ENCODE assay signal across 31 mouse cellular contexts in the genomic region with DNA sequence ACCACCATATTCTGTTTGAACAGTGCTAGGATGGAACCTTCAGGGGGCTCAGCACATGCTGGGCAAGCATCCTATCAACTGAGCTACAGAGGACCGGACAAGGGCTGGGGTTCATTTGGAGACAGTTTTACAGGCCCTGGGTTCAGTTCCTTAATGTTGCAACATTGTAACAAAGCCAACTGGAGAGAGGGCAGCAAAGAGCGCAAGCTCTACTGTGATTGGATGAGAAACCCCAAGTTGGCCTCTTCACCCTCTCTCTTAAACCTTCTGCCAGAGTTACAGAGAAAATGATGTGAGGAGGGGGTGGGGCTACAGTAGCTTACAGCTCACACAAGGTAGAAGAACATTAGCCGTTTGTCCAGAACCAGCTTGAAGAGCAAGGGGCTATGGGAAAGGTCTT. TPM values are rescaled to one million over a fixed set of nuclear protein-coding genes. Genes with fewer than 3 reads are reported as not detected.
DNase-seq lines count a peak whose midpoint lies in the region; ATAC-seq and TF ChIP-seq lines count a peak whose summit lies in the region.
"Had no signal": no experiment of that assay in that cellular context is flagged by ENCODE, and none has a peak within 500 bp of the region (broad histone marks: within the 10 kb centered on the region; RNA-seq: fewer than 3 reads in every experiment).

No protein-coding gene starts in this region.

- ATAC-seq in kidney, embryonic 15.5 days (replicated peaks; ENCODE audit: low FRiP score), result no peak
- ATAC-seq in lung, embryonic 16.5 days (ENCODE audit: low read depth), result peak; percentile 59
- peak; percentile 20 for ATAC-seq in granulocyte monocyte progenitor cell, adult 5-6 weeks (replicated peaks; ENCODE audit: poor library complexity, severe bottlenecking)
- ATAC-seq: CD4-positive, CD25-positive, alpha-beta regulatory T cell, adult 4 months; forebrain, embryonic 15.5 days; hindbrain, embryonic 16.5 days had no signal

- H3K9me3 ChIP-seq in kidney, embryonic 15.5 days (replicated peaks), result no peaks in the 10 kb centered on the region
- H3K9me3 ChIP-seq in lung, embryonic 16.5 days (ENCODE audit: control insufficient read depth, low read length), result no peaks in the 10 kb centered on the region
- H3K9me3 ChIP-seq in limb, embryonic 10.5 days (replicated peaks), result no peaks in the 10 kb centered on the region
- H3K9me3 ChIP-seq: embryonic facial prominence, embryonic 10.5 days; embryonic facial prominence, embryonic 13.5 days; forebrain, embryonic 12.5 days; forebrain, embryonic 15.5 days; heart, embryonic 10.5 days; hindbrain, embryonic 10.5 days; hindbrain, embryonic 13.5 days had no signal

- no peaks in the 10 kb centered on the region for H3K4me1 ChIP-seq in kidney, adult 2 months (ENCODE audit: control insufficient read depth, insufficient read depth, low read length)
- H3K4me1 ChIP-seq in kidney, embryonic 15.5 days, result no peaks in the 10 kb centered on the region
- H3K4me1 ChIP-seq in lung, embryonic 16.5 days (replicated peaks; ENCODE audit: control insufficient read depth, insufficient read depth, low read length), result 0 out of 2 replicates have a peak, but pooled peaks cover 4% of the 10 kb centered on the region
- H3K4me1 ChIP-seq in limb, embryonic 10.5 days, result peaks cover 8% of the 10 kb centered on the region; the same call in 1 of the 2 replicates
- H3K4me1 ChIP-seq: forebrain, embryonic 15.5 days; hindbrain, embryonic 13.5 days had no signal

- no peaks in the 10 kb centered on the region for H3K27me3 ChIP-seq in kidney, adult 2 months (replicated peaks; ENCODE audit: control insufficient read depth, insufficient read depth, low read length)
- no peaks in the 10 kb centered on the region for H3K27me3 ChIP-seq in kidney, embryonic 15.5 days
- no peaks in the 10 kb centered on the region for H3K27me3 ChIP-seq in lung, embryonic 16.5 days (ENCODE audit: control insufficient read depth, insufficient read depth, low read depth, low read length)
- H3K27me3 ChIP-seq in limb, embryonic 10.5 days (ENCODE audit: low read depth, poor library complexity, severe bottlenecking), result 0 out of 2 replicates have a peak, but pooled peaks cover 5% of the 10 kb centered on the region
- H3K27me3 ChIP-seq: embryonic facial prominence, embryonic 13.5 days; forebrain, embryonic 12.5 days; forebrain, embryonic 15.5 days; hindbrain, embryonic 13.5 days had no signal

- 73% methylated on average over 3 of the region's 3 CpGs for WGBS in kidney, adult 2 months
- WGBS in kidney, embryonic 15.5 days, result 68% methylated on average over 3 of the region's 3 CpGs
- WGBS in lung, embryonic 16.5 days, result 47% methylated on average over 3 of the region's 3 CpGs
- 84% methylated on average over 3 of the region's 3 CpGs for WGBS in limb, embryonic 10.5 days

- no peak overlapping the region for H3K4me3 ChIP-seq in kidney, adult 2 months (ENCODE audit: insufficient read depth, low read depth, low read length)
- no peak overlapping the region for H3K4me3 ChIP-seq in kidney, embryonic 15.5 days (replicated peaks)
- H3K4me3 ChIP-seq in lung, embryonic 16.5 days (ENCODE audit: low read length), result no peak overlapping the region
- no peak overlapping the region for H3K4me3 ChIP-seq in limb, embryonic 10.5 days
- H3K4me3 ChIP-seq: embryonic facial prominence, embryonic 10.5 days; embryonic facial prominence, embryonic 13.5 days; erythroblast, embryonic 14.5 days; forebrain, embryonic 12.5 days; forebrain, embryonic 15.5 days; heart, adult 2 months; heart, embryonic 10.5 days; hindbrain, embryonic 10.5 days; hindbrain, embryonic 13.5 days had no signal

- H3K4me2 ChIP-seq in kidney, embryonic 15.5 days, result no peak overlapping the region
- H3K4me2 ChIP-seq in lung, embryonic 16.5 days (ENCODE audit: low read depth, low read length), result no peak overlapping the region
- H3K4me2 ChIP-seq: embryonic facial prominence, embryonic 13.5 days; forebrain, embryonic 12.5 days; forebrain, embryonic 15.5 days; hindbrain, embryonic 13.5 days had no signal

- no peaks in the 10 kb centered on the region for H3K36me3 ChIP-seq in kidney, adult 2 months (ENCODE audit: control insufficient read depth, insufficient read depth, low read length)
- H3K36me3 ChIP-seq in kidney, embryonic 15.5 days, result no peaks in the 10 kb centered on the region
- H3K36me3 ChIP-seq in lung, embryonic 16.5 days (ENCODE audit: control insufficient read depth, insufficient read depth, low read length), result no peaks in the 10 kb centered on the region
- no peaks in the 10 kb centered on the region for H3K36me3 ChIP-seq in limb, embryonic 10.5 days
- H3K36me3 ChIP-seq: embryonic facial prominence, embryonic 10.5 days; embryonic facial prominence, embryonic 13.5 days; forebrain, embryonic 12.5 days; forebrain, embryonic 15.5 days; heart, embryonic 10.5 days; hindbrain, embryonic 10.5 days; hindbrain, embryonic 13.5 days had no signal

- TF ChIP-seq CTCF in kidney, adult 2 months (conservative IDR thresholded peaks at IDR 0.05; ENCODE audit: insufficient read depth, insufficient read length, low read depth, low read length), result no peak

- H3K27ac ChIP-seq in kidney, adult 2 months (ENCODE audit: insufficient read depth, low read depth, low read length), result no peak overlapping the region
- no peak overlapping the region for H3K27ac ChIP-seq in kidney, embryonic 15.5 days
- H3K27ac ChIP-seq in lung, embryonic 16.5 days (ENCODE audit: low read length), result no peak overlapping the region
- no peak overlapping the region for H3K27ac ChIP-seq in limb, embryonic 10.5 days
- H3K27ac ChIP-seq: embryonic facial prominence, embryonic 10.5 days; embryonic facial prominence, embryonic 13.5 days; forebrain, embryonic 12.5 days; forebrain, embryonic 15.5 days; heart, adult 2 months; heart, embryonic 10.5 days; hindbrain, embryonic 10.5 days; hindbrain, embryonic 13.5 days had no signal

- peak; percentile 12 for DNase-seq in kidney, adult 2 months
- DNase-seq in lung, postnatal 10 days, result no peak
- peak; percentile 14 for DNase-seq in 416B (ENCODE audit: low read depth)
- DNase-seq in limb, embryonic 10.5 days (ENCODE audit: low spot score), result no peak
- DNase-seq: adrenal gland, adult 8-10 months; adrenal gland, postnatal 25 days; cerebellum, adult 11-12 months; cerebellum, adult 8-10 months; cerebellum, postnatal 10 days; cerebellum, postnatal 36 days; embryo, embryonic 11 days; gastrocnemius, postnatal 25 days; heart, adult 2 months had no signal

- no peak overlapping the region for H3K9ac ChIP-seq in kidney, embryonic 15.5 days
- no peak overlapping the region for H3K9ac ChIP-seq in lung, embryonic 16.5 days (ENCODE audit: low read length)
- H3K9ac ChIP-seq: embryonic facial prominence, embryonic 13.5 days; forebrain, embryonic 12.5 days; forebrain, embryonic 15.5 days; hindbrain, embryonic 13.5 days had no signal

- no peak for TF ChIP-seq POLR2A in kidney, adult 2 months (IDR thresholded peaks at IDR 0.05; ENCODE audit: low read depth, low read length)

RNA-seq across cellular contexts. Expression of a gene that starts 15.2 kb away (rescaled TPM):
- polyA plus RNA-seq in kidney, adult 2 months (2012; rRNA removed), result 0.19 and 0.20 TPM in 2 replicates
- polyA plus RNA-seq in kidney, embryonic 15.5 days (2015; fragmentation: Nextera tagmentation; extraction: Ambion mirVana), result 0.23 TPM in 1 of 2 replicates, not detected in the other
- 7.5 and 20.5 TPM in 2 replicates for polyA plus RNA-seq in lung, embryonic 16.5 days (2015; fragmentation: Nextera tagmentation; extraction: Ambion mirVana)
- total RNA-seq in granulocyte monocyte progenitor cell, adult 5-6 weeks (2014; fragmentation: Nextera tagmentation), result not detected in 2 replicates
- total RNA-seq in granulocyte monocyte progenitor cell, adult 5-6 weeks (2017), result not detected in 2 replicates
- polyA plus RNA-seq in limb, embryonic 10.5 days (2016; fragmentation: Nextera tagmentation; extraction: Ambion mirVana), result not detected in 2 replicates
- total RNA-seq: adrenal gland, adult 8-10 months; adrenal gland, postnatal 25 days; gastrocnemius, adult 8-10 months; gastrocnemius, postnatal 25 days; heart, adult 2 months; heart, postnatal 25 days; MEL had no signal
- polyA plus RNA-seq: C2C12; CD4-positive, CD25-positive, alpha-beta regulatory T cell, adult 4 months; embryonic facial prominence, embryonic 13.5 days; erythroblast, embryonic 14.5 days; heart, embryonic 10.5 days; heart, embryonic 14.5 days; hindbrain, embryonic 13.5 days had no signal

RNA-seq across cellular contexts. Expression of a gene that starts 39.5 kb away (rescaled TPM):
- 37.8 and 39.7 TPM in 2 replicates for polyA plus RNA-seq in kidney, adult 2 months (2012; rRNA removed)
- polyA plus RNA-seq in kidney, embryonic 15.5 days (2015; fragmentation: Nextera tagmentation; extraction: Ambion mirVana), result 62.9 and 63.4 TPM in 2 replicates
- 56.4 and 56.9 TPM in 2 replicates for polyA plus RNA-seq in lung, embryonic 16.5 days (2015; fragmentation: Nextera tagmentation; extraction: Ambion mirVana)
- total RNA-seq in granulocyte monocyte progenitor cell, adult 5-6 weeks (2014; fragmentation: Nextera tagmentation), result 36.8 and 44.5 TPM in 2 replicates
- 29.1 and 48.2 TPM in 2 replicates for total RNA-seq in granulocyte monocyte progenitor cell, adult 5-6 weeks (2017)
- polyA plus RNA-seq in limb, embryonic 10.5 days (2016; fragmentation: Nextera tagmentation; extraction: Ambion mirVana), result 62.5 and 80.3 TPM in 2 replicates

Comparison
In these comparisons a context has a peak if more than half of its experiments do, and no peak if none do; other contexts are left out.
1. DNase-seq: peak in kidney, adult 2 months (single experiment) and 416B (single experiment); none in lung, postnatal 10 days (single experiment) and limb, embryonic 10.5 days (single experiment).